Mouse (Mus musculus) neutrophil, adult 65 days (primary cell): Measurements from ENCODE around the gene F10. TPM values are rescaled to one million over a fixed set of nuclear protein-coding genes. Genes with fewer than 3 reads are reported as not detected.

Experiments
- total RNA-seq: library from RNA; stranded (reverse); gene quantifications from 2 replicates; pipeline ENCODE4 v1.2.4, GENCODE M21; 2023

F10 gene
- 36.0 and 41.5 TPM in 2 replicates for total RNA-seq

DNA sequence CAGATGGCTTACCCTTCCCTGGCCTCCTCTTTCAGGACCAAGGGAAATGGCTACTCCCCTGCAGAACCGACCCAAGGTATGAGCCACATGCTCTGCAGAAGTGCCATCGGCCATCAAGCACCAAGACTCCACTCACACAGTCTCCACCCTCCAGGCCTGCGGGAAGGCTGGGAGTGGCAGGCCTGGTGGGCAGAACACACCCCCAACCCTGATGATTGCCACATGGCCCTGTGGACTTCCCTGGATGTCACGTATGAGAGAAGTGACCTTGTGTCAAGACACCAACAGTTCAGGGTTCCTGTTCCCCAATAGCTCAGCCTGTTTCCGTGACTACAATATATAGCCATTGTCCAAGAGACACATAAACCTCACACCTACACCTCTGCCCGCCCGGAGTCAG, at the start of gene F10:
F10 (plus strand) TSS at position 294 of the 400 bp plus-strand sequence.

DNA sequence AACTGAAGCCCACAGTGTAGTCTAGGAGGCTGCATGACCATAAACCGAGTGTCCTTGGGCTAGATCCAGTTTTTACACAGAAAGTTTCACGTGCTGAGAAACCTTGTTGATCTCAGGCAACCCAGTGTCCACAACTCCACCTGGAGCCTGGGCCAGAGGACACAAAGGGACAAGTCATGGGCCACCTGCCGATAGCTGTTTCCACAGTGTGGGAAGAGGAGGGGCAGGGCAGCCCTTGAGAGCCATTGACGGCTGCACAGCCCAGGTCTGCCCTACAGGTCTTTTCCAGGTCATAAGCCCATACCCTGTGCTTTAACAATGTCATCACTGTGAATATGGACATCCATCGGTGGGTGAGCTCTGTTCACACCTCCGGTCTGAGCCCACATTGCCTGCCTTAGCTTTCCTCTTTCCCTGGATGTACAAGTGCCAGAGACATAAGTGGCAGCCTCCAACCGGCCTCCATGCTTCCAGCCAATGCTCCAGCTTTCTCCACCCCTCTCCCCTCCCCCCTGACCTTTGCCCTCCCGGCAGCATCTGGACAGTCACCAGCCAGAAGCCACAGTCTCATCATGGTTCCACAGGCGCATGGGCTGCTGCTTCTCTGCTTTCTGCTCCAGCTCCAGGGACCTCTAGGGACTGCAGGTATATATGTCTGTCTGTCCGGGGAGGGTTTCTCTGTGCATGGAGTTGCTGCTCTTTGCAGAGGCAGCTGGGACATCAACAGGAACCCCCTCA, 11.5 kb upstream of the F10 start, which contains the start of gene F7:
F7 (plus strand) TSS at position 548 of the 738 bp plus-strand sequence.

DNA sequence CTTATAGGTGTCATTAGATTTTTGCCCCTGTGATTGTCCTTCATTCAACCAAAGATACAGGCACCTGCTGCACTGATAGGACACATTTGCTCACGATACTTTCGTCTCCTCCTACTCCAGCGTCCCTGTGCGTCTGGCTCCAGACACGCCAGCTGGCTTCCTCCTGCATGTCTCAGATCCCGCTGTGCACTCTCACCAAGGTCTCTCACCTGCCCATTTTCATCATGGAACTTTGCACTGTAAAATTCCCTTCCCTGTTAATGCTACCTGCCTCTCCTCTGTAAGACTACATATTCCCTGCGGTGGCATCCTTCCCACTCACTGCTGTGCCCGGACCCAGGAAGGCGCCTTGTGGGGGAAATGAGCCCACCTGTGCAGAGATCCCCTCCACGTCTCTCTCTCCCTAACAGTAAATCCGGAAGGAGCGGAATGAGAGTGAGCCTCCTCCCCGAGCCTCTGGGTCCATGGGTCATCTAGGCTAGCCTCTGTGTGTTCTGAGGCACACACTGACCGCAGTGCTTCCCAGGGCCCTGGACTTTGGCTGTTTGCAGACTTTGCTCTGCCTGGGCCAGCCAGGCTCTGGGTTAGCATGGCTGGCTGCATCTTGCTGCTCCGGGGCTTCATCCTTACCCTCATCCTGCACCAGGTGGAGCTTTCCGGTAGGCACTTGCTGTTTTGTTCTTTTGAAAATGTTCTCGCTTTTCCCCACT, 23.5 kb downstream of the F10 start, which contains the start of gene Proz:
Proz (plus strand) TSS at position 474 of the 710 bp plus-strand sequence.

DNA sequence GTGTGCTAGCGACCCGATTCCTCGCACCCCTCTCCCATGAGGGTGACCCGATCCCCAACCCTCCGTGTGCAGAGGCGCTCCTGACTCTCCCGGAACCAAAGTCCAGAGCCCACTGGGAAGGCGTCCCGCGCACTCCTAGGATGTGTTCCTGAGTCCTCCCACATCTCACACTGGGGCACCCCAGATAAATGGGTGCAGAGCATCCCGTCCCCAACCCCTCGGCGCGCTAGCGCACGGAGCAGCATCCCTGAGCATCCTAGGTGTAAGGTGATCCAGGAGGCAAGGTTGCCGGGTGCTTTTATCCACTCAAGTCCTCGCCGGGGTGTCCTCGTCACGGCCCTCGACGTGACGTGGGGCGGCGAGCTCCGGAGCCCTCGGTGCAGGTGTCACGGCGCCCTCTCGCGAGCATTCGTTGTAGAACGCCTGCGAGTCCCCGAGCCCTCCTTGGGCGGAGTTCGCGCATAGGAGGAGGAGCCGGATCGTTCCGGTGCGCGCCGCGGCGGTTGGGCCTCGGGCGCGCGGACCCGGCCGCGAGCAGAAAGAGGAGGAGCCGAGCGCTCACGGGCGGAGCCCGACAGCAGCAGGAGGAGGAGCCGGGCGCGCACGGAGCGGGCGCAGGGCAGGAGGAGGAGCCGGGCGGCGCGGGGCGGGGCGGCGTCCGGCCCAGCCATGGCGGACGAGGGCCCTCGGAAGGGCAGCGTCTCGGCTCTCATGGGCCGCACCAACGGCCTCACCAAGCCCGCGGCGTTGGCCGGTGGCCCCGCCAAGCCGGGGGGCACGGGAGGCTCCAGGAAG, 68.2 kb downstream of the F10 start, which contains the start of the genes Pcid2 and Cul4a:
Pcid2 (minus strand) TSS at position 373 of the 795 bp plus-strand sequence.
Cul4a (plus strand) TSS at position 535 of the 795 bp plus-strand sequence.

Other genes starting within 250 kb of the F10 start
- 28.0 and 39.0 TPM in 2 replicates for gene Mcf2l, start 163.5 kb upstream of the F10 start, total RNA-seq
- gene F7, start 11.3 kb upstream of the F10 start, total RNA-seq, result 1.6 and 2.3 TPM in 2 replicates
- 0.51 TPM in 1 of 2 replicates, not detected in the other for gene Proz, start 23.6 kb downstream of the F10 start, total RNA-seq
- 24.9 and 30.7 TPM in 2 replicates for gene Pcid2, start 68.2 kb downstream of the F10 start, total RNA-seq
- gene Cul4a, start 68.3 kb downstream of the F10 start, total RNA-seq, result 29.1 and 39.8 TPM in 2 replicates
- 275 and 313 TPM in 2 replicates for gene Lamp1, start 121.9 kb downstream of the F10 start, total RNA-seq
- not detected in 2 replicates for gene Grtp1, start 163.3 kb downstream of the F10 start, total RNA-seq
- not detected in 2 replicates for gene Adprhl1, start 216.9 kb downstream of the F10 start, total RNA-seq